Mouse (Mus musculus) small intestine, adult 2 months (tissue): ENCODE measurements around the gene Bcat1.

Experiments used
- CTCF ChIP-seq: fragments of 200-500 bp; IDR thresholded peaks from 2 replicates; pipeline ENCODE4 v1.5.1; 2012; ENCODE audit warnings: low read depth, mild to moderate bottlenecking, control low read depth, inconsistent platforms, low read length, moderate library complexity, mixed read lengths; ENCODE audit not compliant: insufficient replicate concordance, insufficient read length; ENCODE audit errors: extremely low read depth
- POLR2A ChIP-seq: fragments of 200-500 bp; IDR thresholded peaks from 2 replicates; pipeline ENCODE4 v1.6.1; 2012; ENCODE audit warnings: low read depth, mild to moderate bottlenecking, control low read depth, inconsistent platforms, low read length, moderate library complexity

DNA sequence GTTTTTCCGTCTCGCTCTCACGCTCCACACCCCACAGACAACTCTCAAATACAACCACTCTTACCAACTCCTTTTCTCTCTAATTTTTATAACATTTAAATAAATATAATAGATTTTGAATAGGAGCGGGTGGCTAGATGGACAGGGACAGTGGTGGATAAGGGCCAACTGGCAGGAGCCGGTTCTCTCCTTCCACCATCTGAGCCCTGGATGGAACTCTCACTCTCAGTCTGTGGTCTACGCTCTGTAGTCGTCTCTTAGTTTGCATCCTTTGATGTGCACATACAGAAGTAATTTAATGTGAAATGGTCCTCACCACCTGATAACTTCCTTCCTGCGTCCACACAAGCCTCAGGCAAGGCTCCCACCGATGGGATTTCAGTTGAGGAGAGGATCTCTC, 302 bp upstream of the Bcat1 start:
- no peak for TF ChIP-seq POLR2A
- TF ChIP-seq CTCF, result no peak
